In genomic region chr3:127895792-127896541, GRCm38 (mm10) we compare ENCODE assay signal across 8 mouse cellular contexts. TPM values are rescaled to one million over a fixed set of nuclear protein-coding genes. Genes with fewer than 3 reads are reported as not detected.
DNase-seq lines count a peak whose midpoint lies in the region; ATAC-seq and TF ChIP-seq lines count a peak whose summit lies in the region.

Gene Fam241a (minus strand): TSS chr3:127896324.

- H3K4me3 ChIP-seq in bone marrow, adult 2 months (replicated peaks; ENCODE audit: control insufficient read depth, low read depth, low read length) = peak within 1 kb of the TSS; percentile 95
- peak within 1 kb of the TSS; percentile 64 for H3K4me3 ChIP-seq in embryonic facial prominence, embryonic 14.5 days (ENCODE audit: low read depth, low read length)
- peak within 1 kb of the TSS; percentile 72 for H3K4me3 ChIP-seq in kidney, embryonic 14.5 days (ENCODE audit: low read length)

- peaks cover 7% of the 10 kb centered on the region for H3K27me3 ChIP-seq in embryonic facial prominence, embryonic 14.5 days (replicated peaks; ENCODE audit: control insufficient read depth, insufficient read depth, low read length)
- no peaks in the 10 kb centered on the region; the same call in 1 of the 2 replicates for H3K27me3 ChIP-seq in kidney, embryonic 14.5 days (ENCODE audit: control insufficient read depth, insufficient read depth, low read length)

- TF ChIP-seq CTCF in bone marrow, adult 2 months (IDR thresholded peaks at IDR 0.05; ENCODE audit: control insufficient read depth, insufficient read depth, low read length) = no peak

- H3K9ac ChIP-seq in embryonic facial prominence, embryonic 14.5 days (ENCODE audit: low read depth, low read length) = peak within 1 kb of the TSS; percentile 63
- H3K9ac ChIP-seq in kidney, embryonic 14.5 days (ENCODE audit: low read depth, low read length) = peak within 1 kb of the TSS; percentile 68

- peaks cover 2% of the 10 kb centered on the region for H3K4me1 ChIP-seq in bone marrow, adult 2 months (ENCODE audit: control insufficient read depth, insufficient read depth, low read length)
- no peaks in the 10 kb centered on the region for H3K4me1 ChIP-seq in embryonic facial prominence, embryonic 14.5 days (ENCODE audit: control insufficient read depth, insufficient read depth, low read length)
- H3K4me1 ChIP-seq in kidney, embryonic 14.5 days (ENCODE audit: control insufficient read depth, insufficient read depth, low read length) = 0 out of 2 replicates have a peak, but pooled peaks cover 3% of the 10 kb centered on the region

- WGBS in bone marrow, adult 2 months = 1% methylated on average over 90 of the region's 94 CpGs
- WGBS in embryonic facial prominence, embryonic 14.5 days = under 1% methylated on average over 33 of the region's 94 CpGs
- WGBS in kidney, embryonic 14.5 days = under 1% methylated on average over 75 of the region's 94 CpGs

- peak within 1 kb of the TSS; percentile 79 for H3K4me2 ChIP-seq in embryonic facial prominence, embryonic 14.5 days (ENCODE audit: low read depth, low read length)
- peak within 1 kb of the TSS; percentile 87 for H3K4me2 ChIP-seq in kidney, embryonic 14.5 days (replicated peaks; ENCODE audit: low read depth, low read length)

- peak; percentile 87 for DNase-seq in A20 (ENCODE audit: low read depth, low spot score)
- DNase-seq in embryonic facial prominence, embryonic 14.5 days (ENCODE audit: low spot score) = peak; percentile 84
- DNase-seq in heart, adult 9 months (ENCODE audit: low spot score in 2 of 2) = peak; percentile 88 to 89
- DNase-seq in liver = peak; percentile 98
- DNase-seq in monocyte, adult 2 months (ENCODE audit: low read depth in 1 of 2, low spot score in 2 of 2) = peak; percentile 47 to 75
- DNase-seq in spleen, postnatal 14 days (ENCODE audit: low spot score in 2 of 2) = peak; percentile 84 to 85

- peak; percentile 93 for ATAC-seq in embryonic facial prominence, embryonic 14.5 days (ENCODE audit: low read depth)
- ATAC-seq in kidney, embryonic 14.5 days (ENCODE audit: low FRiP score, low TSS enrichment) = peak; percentile 97

- no peaks in the 10 kb centered on the region for H3K36me3 ChIP-seq in embryonic facial prominence, embryonic 14.5 days (ENCODE audit: control insufficient read depth, insufficient read depth, low read length)
- H3K36me3 ChIP-seq in kidney, embryonic 14.5 days (ENCODE audit: control insufficient read depth, insufficient read depth, low read length) = no peaks in the 10 kb centered on the region

- H3K27ac ChIP-seq in bone marrow, adult 2 months (ENCODE audit: control insufficient read depth, insufficient read depth, low read depth, low read length, poor library complexity) = peak within 1 kb of the TSS; percentile 93
- H3K27ac ChIP-seq in embryonic facial prominence, embryonic 14.5 days (replicated peaks; ENCODE audit: low read depth, low read length) = 0 out of 2 replicates have a peak within 1 kb of the TSS, but pooled peaks have one; percentile 55
- no peak within 1 kb of the TSS for H3K27ac ChIP-seq in kidney, embryonic 14.5 days (ENCODE audit: low read depth, low read length)

- no peaks in the 10 kb centered on the region for H3K9me3 ChIP-seq in embryonic facial prominence, embryonic 14.5 days (ENCODE audit: control insufficient read depth, low read length)
- no peaks in the 10 kb centered on the region for H3K9me3 ChIP-seq in kidney, embryonic 14.5 days (ENCODE audit: control insufficient read depth, low read length)

- peak; percentile 76; the same call in 1 of the 2 replicates for TF ChIP-seq POLR2A in bone marrow, adult 2 months (IDR thresholded peaks at IDR 0.05; ENCODE audit: borderline replicate concordance, control insufficient read depth, low read depth, low read length)

RNA-seq across cellular contexts. Expression of gene Fam241a, which starts in this region (rescaled TPM):
- polyA plus RNA-seq in bone marrow, adult 2 months (2011; ENCODE audit: insufficient read depth, insufficient read length, low replicate concordance, missing spikeins) = 20.6 and 39.3 TPM in 2 replicates
- 9.9 and 10.1 TPM in 2 replicates for polyA plus RNA-seq in embryonic facial prominence, embryonic 14.5 days (2014; fragmentation: Nextera tagmentation; extraction: Ambion mirVana)
- polyA plus RNA-seq in kidney, embryonic 14.5 days (2014; fragmentation: Nextera tagmentation; extraction: Ambion mirVana) = 5.8 and 6.7 TPM in 2 replicates
